ENCODE assay signal across 8 mouse cellular contexts in the genomic region with DNA sequence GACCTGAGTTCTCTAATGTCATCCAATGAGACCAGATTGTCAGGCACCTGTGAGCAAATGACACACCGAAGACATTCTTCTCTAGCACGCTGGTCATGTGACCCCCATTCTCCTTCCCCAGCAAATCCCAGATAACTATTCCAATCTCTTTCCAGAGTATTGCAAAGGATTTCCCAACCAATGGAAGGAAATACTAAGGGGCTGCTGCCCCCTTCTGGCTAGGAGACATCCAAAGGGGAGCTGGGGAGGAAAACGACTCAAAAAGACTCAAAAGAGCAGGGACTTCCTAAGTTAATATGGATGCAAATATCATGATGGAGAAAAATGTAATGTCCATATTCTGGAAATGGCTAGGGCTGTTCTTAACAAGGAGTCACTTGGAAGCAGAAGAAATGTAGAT.
DNase-seq lines count a peak whose midpoint lies in the region; ATAC-seq and TF ChIP-seq lines count a peak whose summit lies in the region.
"Had no signal": no experiment of that assay in that cellular context is flagged by ENCODE, and none has a peak within 500 bp of the region (broad histone marks: within the 10 kb centered on the region; RNA-seq: fewer than 3 reads in every experiment).

No protein-coding gene starts in this region.

- no peaks in the 10 kb centered on the region for H3K4me1 ChIP-seq in embryonic facial prominence, embryonic 11.5 days (ENCODE audit: control insufficient read depth, insufficient read depth, low read length)
- H3K4me1 ChIP-seq in stomach, postnatal 0 days (replicated peaks; ENCODE audit: control insufficient read depth, insufficient read depth), result no peaks in the 10 kb centered on the region
- H3K4me1 ChIP-seq: neural tube, embryonic 12.5 days had no signal

- no peak overlapping the region for H3K27ac ChIP-seq in layer of hippocampus, adult 2 months
- H3K27ac ChIP-seq in embryonic facial prominence, embryonic 11.5 days (replicated peaks; ENCODE audit: low read depth, low read length), result no peak overlapping the region
- H3K27ac ChIP-seq in stomach, postnatal 0 days (replicated peaks), result no peak overlapping the region
- H3K27ac ChIP-seq: neural tube, embryonic 12.5 days had no signal

- peak; percentile 81 for TF ChIP-seq CTCF in layer of hippocampus, adult 2 months (conservative IDR thresholded peaks at IDR 0.05)
- TF ChIP-seq CTCF in stomach, postnatal 0 days (IDR thresholded peaks at IDR 0.05; ENCODE audit: low read depth), result peak; percentile 79

- no peak overlapping the region for H3K9ac ChIP-seq in embryonic facial prominence, embryonic 11.5 days (replicated peaks; ENCODE audit: low read length)
- no peak overlapping the region for H3K9ac ChIP-seq in stomach, postnatal 0 days (ENCODE audit: low read length)
- H3K9ac ChIP-seq: neural tube, embryonic 12.5 days had no signal

- H3K9me3 ChIP-seq in embryonic facial prominence, embryonic 11.5 days (replicated peaks; ENCODE audit: control insufficient read depth, low read length), result no peaks in the 10 kb centered on the region
- no peaks in the 10 kb centered on the region for H3K9me3 ChIP-seq in stomach, postnatal 0 days (ENCODE audit: control insufficient read depth, low read length)
- H3K9me3 ChIP-seq: neural tube, embryonic 12.5 days had no signal

- DNase-seq in layer of hippocampus, adult 2 months (ENCODE audit: low spot score in 2 of 2), result peak; percentile 8 to 41
- no peak for DNase-seq in layer of hippocampus, adult 9-11 months
- peak; percentile 11 for DNase-seq in ES-CJ7 (ENCODE audit: low read depth, low spot score)
- DNase-seq in ZHBTc4 (ENCODE audit: low read depth, low spot score), result peak; percentile 22
- DNase-seq in embryonic facial prominence, embryonic 11.5 days (ENCODE audit: low spot score), result peak; percentile 76
- peak; percentile 24 for DNase-seq in stomach, postnatal 0 days (ENCODE audit: low spot score)

- H3K4me3 ChIP-seq in layer of hippocampus, adult 2 months, result no peak overlapping the region
- no peak overlapping the region for H3K4me3 ChIP-seq in embryonic facial prominence, embryonic 11.5 days (ENCODE audit: low read depth, low read length)
- no peak overlapping the region for H3K4me3 ChIP-seq in stomach, postnatal 0 days (ENCODE audit: low read depth, low read length)
- H3K4me3 ChIP-seq: neural tube, embryonic 12.5 days had no signal

- 35% methylated on average over 3 of the region's 3 CpGs for WGBS in embryonic facial prominence, embryonic 11.5 days
- WGBS in stomach, postnatal 0 days, result 27% methylated on average over 3 of the region's 3 CpGs

- TF ChIP-seq EP300 in stomach, postnatal 0 days (optimal IDR thresholded peaks at IDR 0.05), result no peak

- H3K4me2 ChIP-seq in embryonic facial prominence, embryonic 11.5 days (ENCODE audit: low read depth, low read length), result no peak overlapping the region
- H3K4me2 ChIP-seq in stomach, postnatal 0 days (replicated peaks; ENCODE audit: low read depth), result no peak overlapping the region
- H3K4me2 ChIP-seq: neural tube, embryonic 12.5 days had no signal

- H3K36me3 ChIP-seq in embryonic facial prominence, embryonic 11.5 days (replicated peaks; ENCODE audit: control insufficient read depth, insufficient read depth, low read depth, low read length), result no peaks in the 10 kb centered on the region
- no peaks in the 10 kb centered on the region for H3K36me3 ChIP-seq in stomach, postnatal 0 days (ENCODE audit: control insufficient read depth, insufficient read depth, low read length)
- H3K36me3 ChIP-seq: neural tube, embryonic 12.5 days had no signal

- H3K27me3 ChIP-seq in embryonic facial prominence, embryonic 11.5 days (ENCODE audit: control insufficient read depth, insufficient read depth, low read length), result no peaks in the 10 kb centered on the region
- H3K27me3 ChIP-seq in stomach, postnatal 0 days (ENCODE audit: control insufficient read depth, insufficient read depth, low read length), result no peaks in the 10 kb centered on the region
- H3K27me3 ChIP-seq: neural tube, embryonic 12.5 days had no signal

- ATAC-seq in embryonic facial prominence, embryonic 11.5 days (replicated peaks; ENCODE audit: insufficient number of reproducible peaks, low FRiP score, low TSS enrichment, low read depth), result no peak
- ATAC-seq in stomach, postnatal 0 days (ENCODE audit: low FRiP score, low TSS enrichment), result no peak
- ATAC-seq in monocyte, adult 5-6 weeks (replicated peaks; ENCODE audit: insufficient number of reproducible peaks, low FRiP score, low TSS enrichment, poor library complexity, severe bottlenecking), result no peak
